Mouse (Mus musculus) limb, embryonic 11.5 days (tissue): Measurements from ENCODE around the gene Elp5. TPM values are rescaled to one million over a fixed set of nuclear protein-coding genes. Genes with fewer than 3 reads are reported as not detected.
"Not testable (repeated sequence)": the region's sequence is repeated elsewhere in the genome, so short reads cannot be mapped to it uniquely, and the experiment has no call there.

Source experiments
- ATAC-seq: fragments of 200-750 bp; cut with Nextera tagmentation; 2 replicates; pipeline ENCODE4 v1.8.0; 2017; ENCODE audit warnings: low read depth; ENCODE audit not compliant: insufficient number of reproducible peaks, low FRiP score, low TSS enrichment
- DNase-seq: peaks from one replicate; pipeline ENCODE4 v3.0.0-alpha.2; 2015; ENCODE audit warnings: low spot score
- H3K27ac ChIP-seq: fragments of 300-500 bp; sonication (generic); replicated peaks from 2 replicates; pipeline ENCODE4 v1.5.1; 2014; ENCODE audit warnings: low read depth, mild to moderate bottlenecking, low read length
- H3K27me3 ChIP-seq: fragments of 300-500 bp; sonication (generic); 2 replicates; pipeline ENCODE4 v1.6.1; 2014; ENCODE audit warnings: mild to moderate bottlenecking, low read length, mixed read lengths; ENCODE audit not compliant: control insufficient read depth, insufficient read depth
- H3K36me3 ChIP-seq: fragments of 300-500 bp; sonication (generic); 2 replicates; pipeline ENCODE4 v1.6.1; 2014; ENCODE audit warnings: mild to moderate bottlenecking, low read length, moderate library complexity, mixed read lengths; ENCODE audit not compliant: control insufficient read depth, insufficient read depth
- H3K4me1 ChIP-seq: fragments of 300-500 bp; sonication (generic); 2 replicates; pipeline ENCODE4 v1.6.1; 2014; ENCODE audit warnings: low read length, mixed read lengths; ENCODE audit not compliant: control insufficient read depth, insufficient read depth
- H3K4me2 ChIP-seq: fragments of 300-500 bp; sonication (generic); 2 replicates; pipeline ENCODE4 v1.6.1; 2014; ENCODE audit warnings: low read depth, mild to moderate bottlenecking, moderate library complexity; ENCODE audit not compliant: severe bottlenecking
- H3K4me3 ChIP-seq: fragments of 300-500 bp; sonication (generic); 2 replicates; pipeline ENCODE4 v1.5.1; 2014; ENCODE audit warnings: low read depth, low read length
- H3K9ac ChIP-seq: fragments of 300-500 bp; sonication (generic); 2 replicates; pipeline ENCODE4 v1.6.1; 2014; ENCODE audit warnings: mild to moderate bottlenecking, low read length
- H3K9me3 ChIP-seq: fragments of 300-500 bp; sonication (generic); 2 replicates; pipeline ENCODE4 v1.6.1; 2016; ENCODE audit warnings: low read length; ENCODE audit not compliant: control insufficient read depth
- WGBS: fragments of 180-500 bp; shearing (Covaris S2); extraction: QIAGEN DNeasy Blood & Tissue Kit; methylation state at CpG from one replicate; pipeline ENCODE4 v1.1.7; 2014; 5-methylcytosine and 5-hydroxymethylcytosine counted together
- polyA plus RNA-seq: library from polyadenylated mRNA; unstranded; fragments of >200 nt; fragmentation: Nextera tagmentation; extraction: Ambion mirVana; gene quantifications from 2 replicates; pipeline ENCODE4 v1.2.1, GENCODE M21; 2014

The Elp5 gene
- polyA plus RNA-seq, 1 experiment from 2014 or later = 148 TPM

DNA sequence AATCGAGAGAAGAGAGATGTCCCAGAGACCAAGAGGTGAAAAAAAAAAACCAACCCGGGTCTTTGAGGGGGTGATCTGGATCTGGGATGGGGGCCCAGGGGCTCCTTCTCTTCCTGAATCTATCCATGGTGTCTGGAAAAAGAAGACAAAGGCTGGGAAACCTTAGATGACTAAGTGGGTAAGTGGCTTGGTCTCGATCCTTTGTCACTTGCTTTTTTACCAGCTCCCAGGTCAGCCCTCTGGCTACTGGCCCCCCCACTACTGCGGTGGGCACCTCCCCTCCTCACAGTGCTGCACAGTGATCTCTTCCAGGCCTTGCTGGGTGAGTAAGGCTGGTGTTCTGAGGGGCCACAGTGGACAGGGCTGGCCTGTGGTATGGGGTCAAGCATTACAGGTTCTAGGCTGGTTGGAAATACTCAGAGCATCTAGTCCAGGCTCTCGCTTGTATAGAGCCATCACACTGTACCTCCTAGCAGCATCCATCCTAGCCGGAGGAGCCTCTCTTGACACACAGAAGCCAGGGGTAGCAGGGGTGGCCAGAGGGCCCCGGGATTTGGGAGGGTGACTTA lies 35.0 kb upstream of the Elp5 start:
- no peak for ATAC-seq
- WGBS = 48% methylated on average over 7 of the region's 7 CpGs

DNA sequence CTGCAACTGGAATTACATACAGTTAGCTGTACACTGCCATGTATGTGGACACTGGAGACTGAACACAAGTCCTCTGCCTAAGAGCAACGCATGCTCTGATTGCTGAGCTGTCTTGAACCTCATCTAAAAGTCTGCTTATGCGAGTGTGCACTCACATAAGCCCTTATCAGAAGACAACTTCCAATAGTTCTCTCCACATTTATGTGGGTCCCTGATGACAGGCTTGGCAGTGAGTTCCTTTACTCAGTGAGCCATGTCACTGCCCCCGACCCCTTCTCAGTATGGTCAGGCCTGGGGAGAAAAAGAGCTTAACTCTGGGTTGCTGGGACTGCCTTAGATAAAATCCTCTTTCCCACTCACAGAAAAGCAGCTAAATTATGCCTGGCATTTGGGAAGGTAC lies 34.4 kb upstream of the Elp5 start, which contains the start of gene Dlg4:
Gene Dlg4, plus strand, starts transcription at position 274 of the 400 bp plus-strand sequence.
- 87% methylated on average over 3 of the region's 3 CpGs for WGBS
- no peaks in the 10 kb centered on the region for H3K9me3 ChIP-seq
- H3K4me2 ChIP-seq = peak within 1 kb of the TSS; percentile 59
- peaks cover 5% of the 10 kb centered on the region for H3K36me3 ChIP-seq
- H3K4me1 ChIP-seq = peaks cover 43% of the 10 kb centered on the region
- DNase-seq (no peak), ATAC-seq (no peak)
- no peaks in the 10 kb centered on the region for H3K27me3 ChIP-seq
- H3K4me3 ChIP-seq = peak within 1 kb of the TSS; percentile 47; the same call in 1 of the 2 replicates
- no peak within 1 kb of the TSS; the same call in 1 of the 2 replicates for H3K9ac ChIP-seq
- peak within 1 kb of the TSS; percentile 69; the same call in 1 of the 2 replicates for H3K27ac ChIP-seq

More for the DNA sequence above, 35.0 kb upstream of the Elp5 start:
- H3K27ac ChIP-seq = peak overlapping the region; percentile 69; the same call in 1 of the 2 replicates
- H3K4me2 ChIP-seq = peak overlapping the region; percentile 59; the same call in 1 of the 2 replicates
- peak overlapping the region; percentile 47; the same call in 1 of the 2 replicates for H3K4me3 ChIP-seq
- peaks cover 2% of the 10 kb centered on the region; the same call in 1 of the 2 replicates for H3K36me3 ChIP-seq
- H3K9ac ChIP-seq = no peak overlapping the region; the same call in 1 of the 2 replicates
- peaks cover 48% of the 10 kb centered on the region for H3K4me1 ChIP-seq
- no peak for DNase-seq
- no peaks in the 10 kb centered on the region for H3K9me3 ChIP-seq
- no peaks in the 10 kb centered on the region for H3K27me3 ChIP-seq

GRCm38 (mm10) chr11:70016177-70016576 lies 33.9 kb upstream of the Elp5 start:
- not testable (repeated sequence) for DNase-seq, ATAC-seq, H3K9ac ChIP-seq, H3K27ac ChIP-seq, H3K4me2 ChIP-seq, H3K27me3 ChIP-seq, H3K9me3 ChIP-seq, H3K4me3 ChIP-seq, H3K36me3 ChIP-seq
- H3K4me1 ChIP-seq = peaks cover 43% of the 10 kb centered on the region
- 79% methylated on average over 2 of the region's 2 CpGs for WGBS

- ATAC-seq (no peak), DNase-seq (no peak)
- 66% methylated on average over 6 of the region's 6 CpGs for WGBS
- peaks cover 41% of the 10 kb centered on the region for H3K4me1 ChIP-seq
- H3K4me2 ChIP-seq = peak overlapping the region; percentile 83
- H3K36me3 ChIP-seq = peaks cover 11% of the 10 kb centered on the region
- no peaks in the 10 kb centered on the region for H3K27me3 ChIP-seq
- no peaks in the 10 kb centered on the region for H3K9me3 ChIP-seq
- no peak overlapping the region for H3K27ac ChIP-seq
- H3K9ac ChIP-seq = no peak overlapping the region
- H3K4me3 ChIP-seq = peak overlapping the region; percentile 52; the same call in 1 of the 2 replicates
These were observed 33.4 kb upstream of the Elp5 start for GRCm38 (mm10) chr11:70015677-70016076.

GRCm38 (mm10) chr11:70014880-70015558 lies 32.7 kb upstream of the Elp5 start, which contains the start of gene Acadvl:
TSS of gene Acadvl (minus strand) at chr11:70015411.
- no peaks in the 10 kb centered on the region for H3K27me3 ChIP-seq
- H3K36me3 ChIP-seq = peaks cover 15% of the 10 kb centered on the region
- H3K4me1 ChIP-seq = peaks cover 34% of the 10 kb centered on the region
- under 1% methylated on average over 35 of the region's 35 CpGs for WGBS
- no peaks in the 10 kb centered on the region for H3K9me3 ChIP-seq
- peak within 1 kb of the TSS; percentile 52 for H3K4me3 ChIP-seq
- ATAC-seq (peak; percentile 81), DNase-seq (peak; percentile 88)
- peak within 1 kb of the TSS; percentile 40 for H3K27ac ChIP-seq
- H3K4me2 ChIP-seq = peak within 1 kb of the TSS; percentile 83
- H3K9ac ChIP-seq = peak within 1 kb of the TSS; percentile 60

DNA sequence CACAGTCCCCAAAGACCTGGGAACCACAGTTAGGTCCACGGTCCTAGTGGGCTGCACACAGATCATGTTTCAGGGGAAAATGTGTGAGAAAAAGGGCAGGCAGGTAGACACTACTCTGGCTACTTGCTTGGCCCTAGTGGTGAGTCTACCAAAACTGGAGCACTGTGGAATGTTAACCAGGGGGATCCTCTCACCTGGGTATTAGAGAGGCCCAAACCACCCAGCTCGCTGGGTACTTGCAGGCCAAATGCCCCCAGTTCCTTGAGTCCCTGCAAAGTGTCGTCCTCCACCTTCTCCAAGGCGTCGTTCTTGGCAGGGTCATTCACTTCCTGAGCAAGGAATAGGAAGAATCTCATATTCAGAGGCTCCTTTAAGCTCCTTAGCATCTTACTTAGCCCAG lies 31.7 kb upstream of the Elp5 start:
- no peaks in the 10 kb centered on the region for H3K9me3 ChIP-seq
- WGBS = 60% methylated on average over 5 of the region's 5 CpGs
- H3K4me3 ChIP-seq = no peak overlapping the region; the same call in 1 of the 2 replicates
- peaks cover 26% of the 10 kb centered on the region for H3K4me1 ChIP-seq
- ATAC-seq (no peak), DNase-seq (no peak)
- H3K4me2 ChIP-seq = peak overlapping the region; percentile 83; the same call in 1 of the 2 replicates
- peaks cover 21% of the 10 kb centered on the region for H3K36me3 ChIP-seq
- H3K27me3 ChIP-seq = no peaks in the 10 kb centered on the region
- peak overlapping the region; percentile 22; the same call in 1 of the 2 replicates for H3K9ac ChIP-seq
- no peak overlapping the region for H3K27ac ChIP-seq

GRCm38 (mm10) chr11:70013408-70013807 lies 31.1 kb upstream of the Elp5 start:
- Histone ChIP-seq H3K9ac (no peak overlapping the region), H3K27ac (no peak overlapping the region), H3K36me3 (peaks cover 25% of the 10 kb centered on the region), H3K9me3 (no peaks in the 10 kb centered on the region), H3K4me1 (peaks cover 22% of the 10 kb centered on the region), H3K4me2 (no peak overlapping the region), H3K27me3 (no peaks in the 10 kb centered on the region), H3K4me3 (no peak overlapping the region)
- WGBS = 87% methylated on average over 3 of the region's 3 CpGs
- DNase-seq (no peak), ATAC-seq (no peak)

GRCm38 (mm10) chr11:70012931-70013330 lies 30.6 kb upstream of the Elp5 start:
- peaks cover 20% of the 10 kb centered on the region for H3K4me1 ChIP-seq
- DNase-seq (no peak), ATAC-seq (no peak)
- no peak overlapping the region for H3K9ac ChIP-seq
- WGBS = 88% methylated on average over 9 of the region's 9 CpGs
- peaks cover 29% of the 10 kb centered on the region for H3K36me3 ChIP-seq
- no peak overlapping the region for H3K27ac ChIP-seq
- no peak overlapping the region for H3K4me3 ChIP-seq
- H3K27me3 ChIP-seq = no peaks in the 10 kb centered on the region
- H3K4me2 ChIP-seq = no peak overlapping the region
- no peaks in the 10 kb centered on the region for H3K9me3 ChIP-seq
